Mouse (Mus musculus) left cerebral cortex, adult 9 months (tissue): Measurements from ENCODE around the gene Tmtc1.
A peak's percentile ranks its signal among the peaks of the same experiment; 100 is the strongest.

ENCODE experiments used
- DNase-seq, 2 experiments: peaks; one replicate each; pipeline ENCODE4 v3.0.0; 2022; ENCODE audit warnings: low spot score in 2 of 2

Tmtc1 gene

DNA sequence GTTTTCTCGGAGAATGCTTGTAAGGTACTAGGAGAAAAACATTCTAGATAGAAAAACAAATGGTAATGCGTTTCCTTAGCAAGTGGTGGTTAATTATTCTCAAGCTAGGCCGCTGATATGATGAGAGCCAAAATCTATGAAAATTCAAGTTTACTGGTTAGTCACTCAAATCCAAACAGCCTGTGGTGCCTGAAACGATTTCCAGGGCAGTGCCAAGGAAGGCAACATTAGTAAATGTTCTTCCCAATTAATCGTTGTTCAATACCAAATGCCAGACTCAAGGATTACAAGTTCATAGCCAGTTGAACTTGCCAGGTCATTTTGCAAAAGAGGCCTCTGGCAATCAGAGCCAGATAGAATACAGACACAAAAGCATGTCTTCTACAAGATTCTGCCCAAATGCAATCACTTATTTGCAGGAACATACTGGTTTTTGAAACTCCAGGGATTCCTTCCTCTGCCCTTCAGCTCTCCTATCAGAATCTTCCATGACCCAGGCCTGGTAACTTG is 128.6 kb downstream of the Tmtc1 start:
- DNase-seq: no peak

- DNase-seq: no peak
Observed at GRCm38 (mm10) chr6:148315106-148315505, 129.1 kb downstream of the Tmtc1 start.

DNA sequence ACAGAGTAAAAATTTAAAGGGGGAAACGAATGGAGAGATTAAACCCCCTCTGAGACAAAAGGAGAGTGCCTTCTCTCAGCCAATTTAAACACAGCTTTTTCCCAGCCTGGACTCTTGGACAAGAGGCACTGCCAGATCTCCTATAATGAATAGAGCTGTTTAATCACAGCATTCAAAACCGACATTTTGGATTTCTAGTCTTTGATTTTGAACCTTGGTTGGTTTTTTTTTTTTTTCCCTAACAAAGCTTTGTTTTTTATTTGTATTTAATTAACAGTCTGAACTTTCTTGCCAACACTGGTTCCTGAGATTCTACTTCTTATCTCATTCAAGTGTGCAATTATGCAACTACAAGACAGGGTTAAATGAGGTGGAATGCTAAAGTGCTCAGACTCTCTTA is 133.2 kb downstream of the Tmtc1 start:
- no peak for DNase-seq

GRCm38 (mm10) chr6:148305821-148306220 is 138.4 kb downstream of the Tmtc1 start:
- DNase-seq: no peak

GRCm38 (mm10) chr6:148305191-148305590 is 139.0 kb downstream of the Tmtc1 start:
- DNase-seq: no peak

DNA sequence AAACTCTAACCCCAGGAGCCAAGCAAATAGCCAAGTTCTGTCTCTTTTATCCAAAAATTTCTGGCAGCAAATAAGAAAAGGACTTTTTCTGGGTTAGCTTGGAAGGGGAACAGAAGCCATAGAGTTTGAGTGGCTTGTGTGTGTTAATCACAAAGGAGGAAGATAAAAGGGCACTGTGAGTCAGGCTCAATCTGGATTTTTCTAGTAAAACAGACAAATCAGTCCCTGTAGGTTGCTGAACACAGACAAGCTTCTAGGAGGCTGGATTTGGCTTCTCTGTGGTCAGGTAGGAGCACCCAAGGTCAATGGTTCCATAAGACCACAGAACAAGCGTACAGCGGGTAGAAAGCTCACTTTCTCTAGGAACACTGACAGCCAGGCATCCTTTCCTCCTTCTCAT is 141.9 kb downstream of the Tmtc1 start:
- DNase-seq: no peak

DNA sequence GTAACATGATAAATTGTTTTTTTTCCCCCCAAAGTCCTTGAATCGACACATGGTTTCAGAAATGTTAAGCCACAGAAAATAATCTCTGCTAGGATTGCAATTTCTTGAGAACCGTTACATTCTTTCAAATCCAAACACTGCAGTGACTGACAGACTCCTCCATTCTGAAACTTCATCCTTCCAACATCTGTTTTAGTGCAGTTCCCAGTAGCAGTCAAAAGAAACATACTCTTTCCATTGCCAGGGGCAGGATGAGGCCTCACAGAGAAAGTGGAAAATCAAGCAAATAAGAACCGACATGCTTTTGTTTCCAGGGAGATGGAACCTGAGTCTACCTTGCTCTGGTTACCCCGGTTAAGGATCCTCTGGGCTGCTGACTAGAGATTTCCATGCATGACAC is 147.1 kb downstream of the Tmtc1 start:
- DNase-seq: no peak

- no peak for DNase-seq
Observed at GRCm38 (mm10) chr6:148296418-148296817, 147.8 kb downstream of the Tmtc1 start.

- no peak for DNase-seq
Observed at GRCm38 (mm10) chr6:148294506-148294905, 149.7 kb downstream of the Tmtc1 start.

DNA sequence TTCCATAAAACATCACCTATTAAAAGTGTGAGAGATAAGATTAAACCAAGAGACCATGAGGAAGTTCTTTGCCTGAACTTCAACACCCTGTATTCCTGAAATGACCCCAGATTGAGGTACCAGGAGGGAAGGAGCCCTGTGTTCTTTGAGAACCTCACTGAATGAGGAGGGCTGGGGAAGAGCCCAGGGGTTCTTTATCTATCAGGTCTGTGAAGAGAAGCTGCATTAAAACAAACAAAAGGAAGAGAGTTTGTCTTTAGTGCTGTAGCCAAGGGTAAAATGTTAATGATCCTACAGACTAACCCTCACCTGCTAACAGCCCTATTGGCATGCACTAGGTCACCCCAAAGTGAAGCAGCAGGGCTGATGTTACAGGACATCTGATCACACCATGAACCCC is 153.3 kb downstream of the Tmtc1 start:
- no peak for DNase-seq

DNA sequence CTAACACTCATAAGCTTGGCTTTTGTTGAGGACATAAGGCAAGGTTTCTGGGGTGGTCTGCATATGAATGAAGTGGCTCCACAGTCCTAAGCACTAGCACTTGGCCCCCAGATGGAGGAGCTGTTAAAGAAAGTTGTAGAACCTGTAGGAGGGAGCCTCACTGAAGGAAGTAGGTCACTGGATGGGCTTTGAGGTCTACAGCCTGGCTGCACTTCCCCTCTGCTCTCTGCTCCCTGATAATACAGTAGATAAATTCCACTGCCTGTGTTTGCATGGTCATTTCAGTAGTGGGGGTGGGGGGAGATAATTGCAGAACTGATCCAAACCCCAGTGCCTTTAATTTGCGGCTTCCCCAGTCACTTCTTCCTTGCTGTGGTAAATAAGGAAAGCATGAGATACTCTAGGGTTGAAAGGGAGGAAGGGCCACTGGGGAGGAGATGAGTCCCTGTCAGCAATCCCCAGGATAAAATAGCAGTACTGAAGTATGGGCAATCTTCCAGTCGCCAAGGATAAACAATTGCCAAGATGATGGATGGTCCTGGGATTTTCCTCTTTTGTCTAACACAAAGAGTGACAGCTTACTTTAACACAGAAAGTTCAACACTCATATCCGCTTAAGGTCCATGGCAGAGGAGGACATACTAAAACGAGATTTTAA is 160.8 kb downstream of the Tmtc1 start:
- DNase-seq: no peak

GRCm38 (mm10) chr6:148279240-148279639 is 164.9 kb downstream of the Tmtc1 start:
- DNase-seq: no peak

DNA sequence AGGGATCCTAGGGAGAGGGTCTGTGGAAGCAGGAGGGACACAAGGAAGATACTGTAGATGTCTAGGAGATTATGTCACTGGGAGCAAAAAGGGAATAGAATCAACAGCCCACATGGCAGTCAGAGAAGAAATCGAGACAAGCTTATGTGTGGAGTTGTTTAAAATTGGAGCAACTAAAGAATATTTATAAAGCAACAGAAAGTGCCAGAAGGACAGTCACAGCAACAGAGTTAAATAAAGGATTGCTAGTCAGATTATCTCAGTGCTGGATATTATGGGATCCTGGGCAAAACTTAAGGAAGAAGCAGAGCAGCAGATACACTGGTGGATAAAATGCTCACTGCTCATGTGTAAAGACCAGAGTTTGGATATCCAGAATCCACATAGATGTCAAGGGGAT is 167.8 kb downstream of the Tmtc1 start:
- no peak for DNase-seq

GRCm38 (mm10) chr6:148275046-148275445 is 169.1 kb downstream of the Tmtc1 start:
- DNase-seq: no peak

DNA sequence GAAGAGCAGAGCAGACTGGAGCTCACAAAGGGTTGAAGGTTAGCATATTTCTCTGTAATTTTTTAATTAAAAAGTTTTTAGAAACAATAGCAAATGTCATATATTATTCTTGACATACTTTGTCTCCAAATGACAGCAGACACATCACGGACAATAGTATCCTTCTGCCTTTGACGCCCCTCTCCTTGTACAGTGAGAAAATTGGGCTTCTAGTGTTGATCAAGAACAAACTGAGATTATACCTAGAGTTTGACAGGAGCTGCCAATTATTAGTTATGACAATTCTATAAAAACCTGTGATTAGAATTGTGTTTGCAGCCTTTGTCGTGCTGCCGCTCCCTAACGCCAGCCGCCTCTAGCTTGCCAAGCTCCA is 183.5 kb downstream of the Tmtc1 start:
- no peak for DNase-seq

- DNase-seq: no peak
Observed at GRCm38 (mm10) chr6:148259979-148260728, 184.0 kb downstream of the Tmtc1 start.

DNA sequence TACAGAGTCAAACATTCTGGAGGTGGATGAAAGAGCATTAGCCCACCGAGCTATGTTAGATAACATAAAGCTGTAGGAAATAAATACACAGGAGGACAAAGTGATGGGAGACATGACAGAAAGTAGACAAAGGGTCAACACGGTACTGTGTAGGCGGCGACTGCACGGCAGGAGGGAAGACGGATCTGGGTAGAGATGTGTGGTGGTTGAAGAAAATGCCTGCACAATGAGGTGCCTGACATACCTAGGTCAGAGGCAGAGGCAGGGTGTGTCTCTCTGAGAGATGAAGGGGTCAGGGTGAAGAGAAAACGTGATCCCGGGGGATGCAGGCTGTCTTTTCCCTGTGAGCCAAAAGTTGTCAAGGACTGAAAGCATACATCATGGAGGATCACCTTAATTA is 185.1 kb downstream of the Tmtc1 start:
- DNase-seq: no peak

DNA sequence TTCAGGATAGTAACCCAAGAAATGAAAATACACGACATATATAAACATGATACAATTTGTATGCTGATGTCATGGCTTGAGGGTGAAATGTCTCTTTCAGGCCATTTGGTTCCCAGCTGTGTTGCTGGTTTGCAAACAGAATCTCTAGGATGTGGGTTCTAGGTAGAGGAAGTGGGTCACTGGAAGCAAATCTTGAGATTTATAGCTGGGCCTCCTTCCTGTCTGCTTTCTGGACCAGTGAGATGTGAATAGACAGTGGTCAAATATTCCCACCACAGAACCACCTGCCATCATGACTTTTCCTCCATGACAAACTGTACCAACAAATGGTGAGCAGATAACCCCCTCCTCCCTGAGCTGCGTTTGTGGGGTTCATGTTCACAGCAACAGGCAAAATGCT is 186.4 kb downstream of the Tmtc1 start:
- DNase-seq: no peak

- DNase-seq: no peak
Observed at GRCm38 (mm10) chr6:148256109-148256508, 188.1 kb downstream of the Tmtc1 start.

DNA sequence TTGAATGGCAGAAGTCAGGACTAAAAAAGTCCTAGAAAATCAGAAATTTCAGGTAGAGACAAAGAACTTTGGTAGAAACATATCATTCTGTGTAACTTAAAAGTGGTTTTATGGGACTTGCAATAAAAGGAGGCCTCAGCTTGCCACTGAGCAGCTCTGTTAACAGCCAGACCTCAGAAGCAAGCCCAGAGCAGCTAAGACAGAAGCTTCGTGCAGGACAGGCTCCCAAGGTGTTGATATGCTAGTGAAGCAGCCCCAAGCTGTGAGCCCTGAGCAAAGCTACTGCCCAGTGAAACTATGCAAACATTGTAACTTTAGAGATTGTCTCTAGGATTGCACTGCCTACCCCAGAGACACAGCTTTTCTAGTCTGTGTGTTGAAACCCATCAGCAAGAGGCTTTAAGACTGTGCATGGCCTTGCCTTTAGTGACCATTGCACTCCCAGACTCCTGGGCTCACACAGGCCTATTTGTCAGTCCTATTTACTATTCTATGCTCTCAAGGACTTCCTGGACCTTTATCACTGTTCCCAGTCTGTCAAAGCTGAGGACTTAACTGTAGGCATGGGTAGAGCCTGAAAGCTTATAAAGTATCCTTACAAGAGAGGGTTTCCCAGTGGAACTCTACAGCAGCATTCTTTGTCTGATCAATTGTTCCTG is 188.7 kb downstream of the Tmtc1 start:
- no peak for DNase-seq

- no peak for DNase-seq
Observed at GRCm38 (mm10) chr6:148249221-148249620, 195.0 kb downstream of the Tmtc1 start.

DNA sequence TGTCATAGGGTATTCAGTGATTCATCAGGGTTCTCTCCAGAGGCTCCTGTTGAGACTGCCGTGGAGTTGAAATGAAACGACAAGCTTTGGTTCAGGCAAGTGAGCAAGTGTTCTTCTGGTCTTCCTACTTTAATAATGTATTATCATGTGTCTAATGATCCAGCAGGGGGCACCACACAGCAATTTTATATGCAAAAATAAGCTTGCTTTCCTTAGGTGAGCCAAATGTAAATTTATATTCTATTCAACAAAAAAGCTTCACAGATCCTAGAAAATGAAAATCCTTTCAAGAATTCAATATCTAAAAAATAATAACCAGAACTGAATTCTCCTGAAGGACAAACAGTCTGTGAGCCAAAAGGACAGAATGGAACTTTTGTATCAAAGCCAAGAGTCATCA is 195.6 kb downstream of the Tmtc1 start:
- peak in 1 of 2 experiments; percentile 59 for DNase-seq

GRCm38 (mm10) chr6:148246544-148246943 is 197.6 kb downstream of the Tmtc1 start:
- no peak for DNase-seq
